Mouse (Mus musculus) hindbrain, embryonic 16.5 days (tissue): ENCODE data around the gene 9130230L23Rik. TPM values are rescaled to one million over a fixed set of nuclear protein-coding genes. Genes with fewer than 3 reads are reported as not detected.

Experiments used
- ATAC-seq: fragments of 200-750 bp; cut with Nextera tagmentation; 2 replicates; pipeline ENCODE4 v1.8.0; 2017; ENCODE audit warnings: moderate TSS enrichment, moderate library complexity
- H3K27ac ChIP-seq: fragments of 300-500 bp; sonication (generic); 2 replicates; pipeline ENCODE4 v1.5.1; 2014; ENCODE audit warnings: low read depth, mild to moderate bottlenecking, control low read depth, low read length, moderate library complexity
- H3K27me3 ChIP-seq: fragments of 300-500 bp; sonication (generic); replicated peaks from 2 replicates; pipeline ENCODE4 v1.6.1; 2014; ENCODE audit warnings: low read length; ENCODE audit not compliant: control insufficient read depth, insufficient read depth
- H3K36me3 ChIP-seq: fragments of 300-500 bp; sonication (generic); 2 replicates; pipeline ENCODE4 v1.6.1; 2014; ENCODE audit warnings: mild to moderate bottlenecking, low read length, moderate library complexity, mixed read lengths; ENCODE audit not compliant: control insufficient read depth, insufficient read depth
- H3K4me1 ChIP-seq: fragments of 300-500 bp; sonication (generic); 2 replicates; pipeline ENCODE4 v1.6.1; 2014; ENCODE audit warnings: low read depth, low read length; ENCODE audit not compliant: control insufficient read depth, insufficient read depth
- H3K4me2 ChIP-seq: fragments of 300-500 bp; sonication (generic); 2 replicates; pipeline ENCODE4 v1.6.1; 2014; ENCODE audit warnings: mild to moderate bottlenecking, low read length, control low read depth, moderate library complexity
- H3K4me3 ChIP-seq: fragments of 300-500 bp; sonication (generic); 2 replicates; pipeline ENCODE4 v1.5.1; 2014; ENCODE audit warnings: mild to moderate bottlenecking, low read length, control low read depth, moderate library complexity
- H3K9ac ChIP-seq: fragments of 300-500 bp; sonication (generic); 2 replicates; pipeline ENCODE4 v1.6.1; 2014; ENCODE audit warnings: low read depth, mild to moderate bottlenecking, control low read depth, low read length, moderate library complexity
- H3K9me3 ChIP-seq: fragments of 300-500 bp; sonication (generic); 2 replicates; pipeline ENCODE4 v1.6.1; 2014; ENCODE audit warnings: mild to moderate bottlenecking, low read length, moderate library complexity; ENCODE audit not compliant: control insufficient read depth
- WGBS: fragments of 180-500 bp; shearing (Covaris S2); extraction: QIAGEN DNeasy Blood & Tissue Kit; methylation state at CpG from one replicate; pipeline ENCODE4 v1.1.7; 2014; 5-methylcytosine and 5-hydroxymethylcytosine counted together
- microRNA-seq: library from miRNA; unstranded; fragments of <30 nt; microRNA quantifications from one replicate; pipeline ENCODE4, GENCODE M21; 2017
- polyA plus RNA-seq: library from polyadenylated mRNA; unstranded; fragments of >200 nt; fragmentation: Nextera tagmentation; extraction: Ambion mirVana; gene quantifications from 2 replicates; pipeline ENCODE4 v1.2.1, GENCODE M21; 2015

Gene 9130230L23Rik
- polyA plus RNA-seq, 1 experiment from 2014 or later = 0.14 TPM

DNA sequence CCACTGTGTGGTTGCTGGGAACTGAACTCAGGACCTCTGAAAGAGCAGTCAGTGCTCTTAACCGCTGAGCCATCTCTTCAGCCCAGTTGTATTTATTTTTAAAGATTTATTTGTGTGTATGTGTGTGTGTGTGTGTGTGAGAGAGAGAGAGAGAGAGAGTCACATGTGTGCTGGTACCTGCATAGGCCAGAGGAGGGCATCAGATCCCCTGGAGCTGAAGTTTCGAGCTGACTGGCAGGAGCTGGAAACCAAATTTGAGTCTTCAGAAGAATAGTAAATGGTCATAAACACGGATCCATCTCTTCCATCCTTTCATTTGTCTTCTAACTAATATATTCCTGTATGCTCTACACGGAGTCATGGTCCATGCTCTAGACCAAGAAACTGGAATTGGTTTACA lies 70.8 kb downstream of the 9130230L23Rik start:
- Histone ChIP-seq H3K9ac (no peak overlapping the region), H3K27me3 (no peaks in the 10 kb centered on the region), H3K4me1 (no peaks in the 10 kb centered on the region), H3K9me3 (no peaks in the 10 kb centered on the region), H3K27ac (no peak overlapping the region), H3K36me3 (no peaks in the 10 kb centered on the region), H3K4me3 (no peak overlapping the region), H3K4me2 (no peak overlapping the region)
- no peak for ATAC-seq
- WGBS = 85% methylated on average over 4 of the region's 4 CpGs

DNA sequence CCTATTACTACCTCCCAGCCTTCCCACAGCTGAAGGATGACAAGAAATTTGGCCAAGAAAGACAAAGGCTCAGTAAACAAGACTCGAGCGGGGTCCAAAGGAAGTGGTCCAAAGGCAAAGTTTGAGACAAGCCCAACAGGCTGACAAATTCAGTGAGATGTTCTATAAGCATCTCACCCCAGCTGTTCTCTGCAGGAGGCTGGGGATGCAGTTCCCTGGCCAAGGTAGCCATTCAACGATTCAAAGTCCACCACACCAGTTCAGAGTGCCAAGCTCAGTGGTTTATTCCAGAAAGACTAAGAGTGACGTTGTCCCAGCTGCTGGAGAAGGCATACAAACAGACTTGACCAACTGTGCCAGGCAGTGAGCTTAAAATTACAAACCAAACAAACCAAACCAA lies 73.9 kb downstream of the 9130230L23Rik start:
- H3K27ac ChIP-seq = no peak overlapping the region
- H3K4me1 ChIP-seq = no peaks in the 10 kb centered on the region
- H3K4me2 ChIP-seq = no peak overlapping the region
- H3K9me3 ChIP-seq = no peaks in the 10 kb centered on the region
- 77% methylated on average over 4 of the region's 4 CpGs for WGBS
- no peaks in the 10 kb centered on the region for H3K36me3 ChIP-seq
- no peak overlapping the region for H3K4me3 ChIP-seq
- ATAC-seq = no peak
- H3K9ac ChIP-seq = no peak overlapping the region
- no peaks in the 10 kb centered on the region for H3K27me3 ChIP-seq

Small RNA genes within 50 kb of the gene (microRNA-seq; reads per million reads assigned to microRNA genes)
- gene Gm25952 = not detected

Other genes with a start within 250 kb of the 9130230L23Rik start
- 12.0 and 12.1 TPM in 2 replicates for gene N4bp2, start 240.8 kb downstream of the 9130230L23Rik start, polyA plus RNA-seq
- 0.40 and 0.80 TPM in 2 replicates for gene Rhoh, start 143.1 kb downstream of the 9130230L23Rik start, polyA plus RNA-seq
- not detected in 2 replicates for gene Chrna9, start 69.4 kb downstream of the 9130230L23Rik start, polyA plus RNA-seq
- gene Rbm47, start 168.8 kb upstream of the 9130230L23Rik start, polyA plus RNA-seq = 6.7 and 6.9 TPM in 2 replicates